Mouse (Mus musculus) CH12.LX (cell line): ENCODE data around the gene Rtkn2. TPM values are rescaled to one million over a fixed set of nuclear protein-coding genes. Genes with fewer than 3 reads are reported as not detected.

Experiments used
- DNase-seq: peaks from one replicate; pipeline ENCODE4 v3.0.0-alpha.2; 2013; ENCODE audit errors: extremely low read depth
- H3K27ac ChIP-seq: 2 replicates; pipeline ENCODE4 v1.5.1; 2012; ENCODE audit warnings: low read depth, mild to moderate bottlenecking, control low read depth, moderate library complexity; ENCODE audit not compliant: insufficient read depth
- H3K27me3 ChIP-seq: replicated peaks from 2 replicates; pipeline ENCODE3; 2012; ENCODE audit warnings: inconsistent platforms
- H3K36me3 ChIP-seq, 2 experiments: replicated peaks in 1 of 2; 2 replicates each; pipeline versions ENCODE3 to v1.6.1; 2012; ENCODE audit warnings: inconsistent platforms in 1 of 2, low read length in 1 of 2, mild to moderate bottlenecking in 1 of 2, mixed read lengths in 1 of 2, moderate library complexity in 1 of 2; ENCODE audit not compliant: control insufficient read depth in 1 of 2, insufficient read depth in 1 of 2
- H3K4me1 ChIP-seq, 2 experiments: 2 replicates each; pipeline ENCODE4 v1.6.1; 2012; ENCODE audit warnings: inconsistent platforms in 1 of 2, moderate library complexity in 1 of 2; ENCODE audit not compliant: insufficient read depth in 2 of 2, control insufficient read depth in 1 of 2
- H3K4me2 ChIP-seq: 2 replicates; pipeline ENCODE4 v1.6.1; 2012; ENCODE audit warnings: low read depth, mild to moderate bottlenecking, control low read depth; ENCODE audit not compliant: poor library complexity, insufficient read depth, severe bottlenecking
- H3K4me3 ChIP-seq, 3 experiments: fragments of 150-350 bp in 1 of 3; sonication (generic) in 1 of 3; replicated peaks in 1 of 3; 2 replicates each; pipeline versions ENCODE3 to v1.5.1; 2011 to 2012; ENCODE audit warnings: low read depth in 2 of 3, low read length in 2 of 3, mild to moderate bottlenecking in 2 of 3, moderate library complexity in 2 of 3, control low read depth in 1 of 3, improper control_type of control experiment in 1 of 3, inconsistent platforms in 1 of 3, mixed read lengths in 1 of 3; ENCODE audit not compliant: poor library complexity in 1 of 3
- H3K79me2 ChIP-seq: replicated peaks from 2 replicates; pipeline ENCODE4 v1.6.1; 2012; ENCODE audit warnings: mild to moderate bottlenecking, moderate library complexity; ENCODE audit not compliant: control insufficient read depth, poor library complexity, insufficient read depth, severe bottlenecking; ENCODE audit errors: extremely low read depth
- H3K9ac ChIP-seq: 2 replicates; pipeline ENCODE4 v1.6.1; 2012; ENCODE audit warnings: low read depth, mild to moderate bottlenecking, control low read depth, moderate library complexity; ENCODE audit not compliant: insufficient read depth
- H3K9me3 ChIP-seq: replicated peaks from 2 replicates; pipeline ENCODE3; 2012; ENCODE audit warnings: low read length, inconsistent platforms, mixed read lengths
- BHLHE40 ChIP-seq: IDR thresholded peaks from 2 replicates; pipeline ENCODE4 v1.6.1; 2011; ENCODE audit warnings: mild to moderate bottlenecking, low read depth, low read length, improper control_type of control experiment
- CHD2 ChIP-seq: IDR thresholded peaks from 2 replicates; pipeline ENCODE4 v1.6.1; 2011; ENCODE audit warnings: low read length, improper control_type of control experiment
- CTCF ChIP-seq, 2 experiments: IDR thresholded peaks in 1 of 2; conservative IDR thresholded peaks in 1 of 2; 2 replicates each; pipeline ENCODE4 v1.5.1; 2011 to 2012; ENCODE audit warnings: low read depth in 2 of 2, low read length in 2 of 2, improper control_type of control experiment in 1 of 2, inconsistent platforms in 1 of 2, mild to moderate bottlenecking in 1 of 2, moderate library complexity in 1 of 2
- E2F4 ChIP-seq: IDR thresholded peaks from 2 replicates; pipeline ENCODE4 v1.6.1; 2011; ENCODE audit warnings: low read depth, low read length, improper control_type of control experiment; ENCODE audit not compliant: insufficient replicate concordance
- ELF1 ChIP-seq: IDR thresholded peaks from 2 replicates; pipeline ENCODE4 v1.6.1; 2014; ENCODE audit warnings: low read depth, mild to moderate bottlenecking, inconsistent platforms, low read length, improper control_type of control experiment
- EP300 ChIP-seq: IDR thresholded peaks from 2 replicates; pipeline ENCODE4 v1.6.1; 2011; ENCODE audit warnings: low read length, improper control_type of control experiment
- GABPA ChIP-seq: IDR thresholded peaks from 2 replicates; pipeline ENCODE4 v1.6.1; 2012; ENCODE audit warnings: low read depth, low read length, improper control_type of control experiment, inconsistent platforms; ENCODE audit not compliant: insufficient replicate concordance
- IRF4 ChIP-seq: IDR thresholded peaks from 2 replicates; pipeline ENCODE4 v1.6.1; 2014; ENCODE audit warnings: low read depth, mild to moderate bottlenecking, inconsistent platforms, low read length, improper control_type of control experiment
- JUN ChIP-seq: IDR thresholded peaks from 2 replicates; pipeline ENCODE4 v1.6.1; 2011; ENCODE audit warnings: low read depth, mild to moderate bottlenecking, low read length, improper control_type of control experiment, moderate library complexity; ENCODE audit not compliant: insufficient read depth
- JUND ChIP-seq: conservative IDR thresholded peaks from 2 replicates; pipeline ENCODE4 v1.6.1; 2011; ENCODE audit warnings: low read depth, low read length, improper control_type of control experiment
- MAZ ChIP-seq: IDR thresholded peaks from 2 replicates; pipeline ENCODE4 v1.6.1; 2012; ENCODE audit warnings: low read depth, mild to moderate bottlenecking, inconsistent platforms, low read length, improper control_type of control experiment, moderate library complexity
- MYC ChIP-seq: IDR thresholded peaks from 2 replicates; pipeline ENCODE4 v1.6.1; 2011; ENCODE audit warnings: low read depth, mild to moderate bottlenecking, improper control_type of control experiment, low read length
- POLR2A ChIP-seq: IDR thresholded peaks from 2 replicates; pipeline ENCODE4 v1.6.1; 2011; ENCODE audit warnings: low read depth, mild to moderate bottlenecking, improper control_type of control experiment, low read length
- POLR2AphosphoS2 ChIP-seq: IDR thresholded peaks from 2 replicates; pipeline ENCODE4 v1.6.1; 2011; ENCODE audit warnings: low read depth, low read length, improper control_type of control experiment
- RCOR1 ChIP-seq: conservative IDR thresholded peaks from 2 replicates; pipeline ENCODE4 v1.6.1; 2012; ENCODE audit warnings: low read depth, mild to moderate bottlenecking, inconsistent platforms, low read length, improper control_type of control experiment
- SMC3 ChIP-seq: IDR thresholded peaks from 2 replicates; pipeline ENCODE4 v1.6.1; 2011; ENCODE audit warnings: low read depth, low read length, improper control_type of control experiment
- TBP ChIP-seq: conservative IDR thresholded peaks from 2 replicates; pipeline ENCODE4 v1.6.1; 2011; ENCODE audit warnings: low read depth, low read length, improper control_type of control experiment
- USF2 ChIP-seq: conservative IDR thresholded peaks from 2 replicates; pipeline ENCODE4 v1.6.1; 2011; ENCODE audit warnings: low read depth, low read length, improper control_type of control experiment
- ZKSCAN1 ChIP-seq: IDR thresholded peaks from 2 replicates; pipeline ENCODE4 v1.6.1; 2012; ENCODE audit warnings: low read depth, inconsistent platforms, low read length, improper control_type of control experiment, borderline replicate concordance
- ZMIZ1 ChIP-seq: IDR thresholded peaks from 2 replicates; pipeline ENCODE4 v1.6.1; 2012; ENCODE audit warnings: low read depth, mild to moderate bottlenecking, inconsistent platforms, low read length, improper control_type of control experiment
- dilution Hi-C: fragments of 300-500 bp; cut with MboI; formaldehyde crosslinking; loops from 2 replicates; pipeline ENCODE4 v1.14.3; 2020; ENCODE audit warnings: low sequenced_read_pairs; ENCODE audit not compliant: extremely low pct_unique_long_range_greater_than_20kb, extremely low pct_ligation_motif_present
- in situ Hi-C: fragments of 300-500 bp; cut with MboI; formaldehyde crosslinking; loops from 3 replicates; pipeline ENCODE4 v1.14.3; 2019; ENCODE audit warnings: low sequenced_read_pairs, low pct_ligation_motif_present, low pct_unique_long_range_greater_than_20kb, mixed read lengths
- polyA plus RNA-seq: library from polyadenylated mRNA; unstranded; fragments of >175 nt; gene quantifications from 2 replicates; pipeline ENCODE4 v1.2.1, GENCODE M21; 2012; ENCODE audit warnings: low read depth; ENCODE audit not compliant: insufficient read length
- total RNA-seq, 2 experiments: library from RNA; depleted of rRNA; stranded (reverse); fragments of 300-350 nt in 1 of 2; fragments of >200 nt in 1 of 2; gene quantifications; 2 replicates each; pipeline ENCODE4 v1.2.3; 2012 to 2014

Rtkn2 gene
- total and polyA plus RNA-seq, 3 experiments = 0.59 to 0.93 (median 0.59) TPM

DNA sequence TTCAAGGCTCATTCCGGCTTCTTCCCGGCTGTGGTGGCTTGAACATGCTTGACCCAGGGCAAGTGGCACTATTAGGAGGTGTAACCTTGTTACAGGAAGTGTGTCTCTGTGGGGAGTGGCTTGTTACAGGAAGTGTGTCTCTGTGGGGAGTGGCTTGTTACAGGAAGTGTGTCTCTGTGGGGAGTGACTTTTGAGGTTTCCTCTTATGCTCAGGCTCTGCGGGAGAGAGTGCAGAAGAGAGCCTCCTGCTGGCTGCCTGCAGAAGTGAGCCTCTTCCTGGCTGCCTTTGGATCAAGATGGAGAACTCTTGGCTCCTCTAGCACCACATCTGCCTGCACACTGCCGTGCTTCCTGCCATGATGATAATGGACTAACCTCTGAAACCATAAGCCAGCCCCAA lies 35.9 kb upstream of the Rtkn2 start:
- Histone ChIP-seq H3K4me3 (no peak overlapping the region), H3K79me2 (no peaks in the 10 kb centered on the region), H3K4me1 (peaks cover 8 to 9% of the 10 kb centered on the region in 2 experiments; a peak in 3 of 4 replicates), H3K27me3 (no peaks in the 10 kb centered on the region), H3K4me2 (no peak overlapping the region), H3K27ac (no peak overlapping the region), H3K9me3 (peaks cover 2% of the 10 kb centered on the region), H3K36me3 (no peaks in the 10 kb centered on the region)
- in situ Hi-C loops = no loop called here
- dilution Hi-C loops = no loop called here
- DNase-seq = peak; percentile 47
- TF ChIP-seq JUND (no peak), CTCF (conservative IDR thresholded peaks at IDR 0.05 in 1 of 2, IDR thresholded peaks at IDR 0.05 in 1 of 2; ENCODE audit: low read depth in 2 of 2, low read length in 2 of 2) (peak in 1 of 2 experiments; percentile 43; a peak in 2 of 4 replicates), ELF1 (peak; percentile 44), BHLHE40 (no peak), POLR2A (peak; percentile 22; the same call in 1 of the 2 replicates), SMC3 (0 out of 2 replicates have a peak, but pooled peaks have one; percentile 14)
- TF ChIP-seq, all 38 proteins: peak for 4
- no peak overlapping the region for H3K9ac ChIP-seq

DNA sequence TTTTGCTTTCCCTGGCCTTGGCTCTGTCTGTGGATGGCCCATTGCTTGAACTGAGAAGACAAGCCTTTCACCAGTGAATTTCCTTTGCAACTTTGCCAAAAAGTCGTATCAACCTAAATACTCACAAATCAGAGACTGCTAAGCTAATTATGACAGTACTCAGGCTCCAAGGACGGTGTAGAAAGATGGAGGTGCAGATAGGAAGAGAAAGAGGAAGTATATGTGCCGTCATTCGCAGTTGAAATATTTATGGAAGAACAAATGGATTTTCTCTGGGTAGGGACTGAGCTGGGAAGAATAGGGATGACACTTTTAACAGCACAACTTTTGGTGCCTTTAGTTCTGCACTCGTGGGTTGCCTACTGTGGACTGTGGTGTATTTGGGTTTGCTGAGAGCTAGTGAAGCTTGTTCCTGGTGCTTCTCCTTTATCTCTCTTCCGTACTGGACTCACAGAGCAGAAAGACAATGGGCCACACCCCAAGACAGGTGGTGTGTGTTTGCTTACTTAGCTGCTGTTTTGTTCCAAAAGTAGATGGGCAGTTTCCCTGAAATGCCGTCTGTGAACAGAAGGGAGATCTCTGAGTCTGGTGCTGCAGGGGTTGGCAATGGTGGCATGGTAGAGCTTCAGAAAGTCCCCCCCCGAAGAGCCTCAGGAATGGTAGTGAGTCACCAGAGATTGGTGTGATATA lies 29.2 kb upstream of the Rtkn2 start:
- Histone ChIP-seq H3K9ac (no peak overlapping the region), H3K4me2 (peak overlapping the region; percentile 14; the same call in 1 of the 2 replicates), H3K27ac (no peak overlapping the region)
- TF ChIP-seq JUN = no peak
- TF ChIP-seq, all 38 proteins: peak for 0
- Histone ChIP-seq H3K9me3 (peaks cover 2% of the 10 kb centered on the region), H3K4me1 (no peaks in the 10 kb centered on the region), H3K4me3 (no peak overlapping the region), H3K36me3 (no peaks in the 10 kb centered on the region), H3K79me2 (no peaks in the 10 kb centered on the region), H3K27me3 (no peaks in the 10 kb centered on the region)
- in situ Hi-C loops = no loop called here
- DNase-seq = no peak
- dilution Hi-C loops = no loop called here

GRCm38 (mm10) chr10:67951690-67952089 lies 27.7 kb upstream of the Rtkn2 start:
- Histone ChIP-seq H3K4me3 (no peak overlapping the region), H3K27ac (no peak overlapping the region), H3K27me3 (no peaks in the 10 kb centered on the region), H3K36me3 (no peaks in the 10 kb centered on the region), H3K4me1 (no peaks in the 10 kb centered on the region), H3K9me3 (no peaks in the 10 kb centered on the region), H3K9ac (no peak overlapping the region), H3K4me2 (no peak overlapping the region)
- no peak for DNase-seq
- dilution Hi-C loops = no loop called here
- TF ChIP-seq TBP (no peak), GABPA (no peak), JUND (no peak), IRF4 (no peak), EP300 (no peak), POLR2AphosphoS2 (no peak), E2F4 (no peak), CHD2 (no peak), USF2 (no peak), ELF1 (no peak), MAZ (no peak), ZKSCAN1 (no peak), RCOR1 (no peak), MYC (no peak), ZMIZ1 (no peak), JUN (no peak)
- TF ChIP-seq, all 38 proteins: peak for 0
- in situ Hi-C loops = no loop called here
- no peaks in the 10 kb centered on the region for H3K79me2 ChIP-seq
